Mouse (Mus musculus): ENCODE measurements around the gene Ing5. TPM values are rescaled to one million over a fixed set of nuclear protein-coding genes. Genes with fewer than 3 reads are reported as not detected.
"Not testable (repeated sequence)": the region's sequence is repeated elsewhere in the genome, so short reads cannot be mapped to it uniquely, and the experiment has no call there.

The Ing5 gene
- polyA plus RNA-seq, 1 experiment from 2014 or later = 21.7 TPM

GRCm38 (mm10) chr1:93835876-93836531 is 32.2 kb downstream of the Ing5 start:
- Histone ChIP-seq H3K4me2 (replicated peaks; ENCODE audit: low read depth, low read length) (no peak overlapping the region), H3K9me3 (ENCODE audit: control insufficient read depth, low read depth, low read length) (no peaks in the 10 kb centered on the region), H3K36me3 (ENCODE audit: control insufficient read depth, insufficient read depth, low read length) (peaks cover 6% of the 10 kb centered on the region), H3K27me3 (ENCODE audit: control insufficient read depth, insufficient read depth, low read length) (no peaks in the 10 kb centered on the region), H3K27ac (ENCODE audit: low read length) (no peak overlapping the region), H3K9ac (replicated peaks; ENCODE audit: low read depth, low read length) (no peak overlapping the region), H3K4me1 (ENCODE audit: control insufficient read depth, insufficient read depth, low read length) (no peaks in the 10 kb centered on the region), H3K4me3 (ENCODE audit: low read depth, low read length) (no peak overlapping the region)
- no peak for ATAC-seq (ENCODE audit: insufficient number of reproducible peaks, insufficient read depth, low FRiP score, low read depth)
- 88% methylated on average over 6 of the region's 6 CpGs for WGBS

DNA sequence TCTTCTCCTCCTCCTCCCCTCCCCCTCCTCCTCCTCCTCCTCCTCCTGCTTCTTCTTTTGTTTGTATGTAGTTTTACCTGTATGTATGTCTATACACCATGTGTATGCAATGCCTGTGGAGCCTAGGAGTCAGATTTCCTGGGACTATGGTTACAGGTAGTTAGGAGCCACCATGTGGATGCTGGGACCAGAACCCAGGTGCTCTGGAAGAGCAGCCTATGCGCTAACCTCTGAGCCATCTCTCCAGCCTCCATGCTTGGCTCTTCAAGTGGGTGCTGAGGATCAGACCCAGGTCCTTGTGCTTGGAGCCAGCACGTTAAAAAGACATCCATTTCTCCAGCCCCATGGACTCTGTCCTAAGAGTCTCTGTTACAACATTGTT is 32.8 kb downstream of the Ing5 start:
- H3K4me3 ChIP-seq (ENCODE audit: low read depth, low read length) = no peak overlapping the region
- WGBS = 93% methylated on average over 2 of the region's 2 CpGs
- H3K27ac ChIP-seq (ENCODE audit: low read length) = no peak overlapping the region
- H3K9me3 ChIP-seq (ENCODE audit: control insufficient read depth, low read depth, low read length) = no peaks in the 10 kb centered on the region
- H3K36me3 ChIP-seq (ENCODE audit: control insufficient read depth, insufficient read depth, low read length) = peaks cover 6% of the 10 kb centered on the region
- H3K4me2 ChIP-seq (replicated peaks; ENCODE audit: low read depth, low read length) = no peak overlapping the region
- H3K27me3 ChIP-seq (ENCODE audit: control insufficient read depth, insufficient read depth, low read length) = no peaks in the 10 kb centered on the region
- no peak for ATAC-seq (ENCODE audit: insufficient number of reproducible peaks, insufficient read depth, low FRiP score, low read depth)
- H3K9ac ChIP-seq (replicated peaks; ENCODE audit: low read depth, low read length) = no peak overlapping the region
- H3K4me1 ChIP-seq (ENCODE audit: control insufficient read depth, insufficient read depth, low read length) = no peaks in the 10 kb centered on the region

- Histone ChIP-seq H3K9ac (replicated peaks; ENCODE audit: low read depth, low read length) (no peak overlapping the region), H3K4me3 (ENCODE audit: low read depth, low read length) (no peak overlapping the region), H3K36me3 (ENCODE audit: control insufficient read depth, insufficient read depth, low read length) (peaks cover 6% of the 10 kb centered on the region), H3K4me2 (replicated peaks; ENCODE audit: low read depth, low read length) (no peak overlapping the region), H3K9me3 (ENCODE audit: control insufficient read depth, low read depth, low read length) (no peaks in the 10 kb centered on the region), H3K27ac (ENCODE audit: low read length) (no peak overlapping the region), H3K27me3 (ENCODE audit: control insufficient read depth, insufficient read depth, low read length) (no peaks in the 10 kb centered on the region), H3K4me1 (ENCODE audit: control insufficient read depth, insufficient read depth, low read length) (no peaks in the 10 kb centered on the region)
- ATAC-seq (ENCODE audit: insufficient number of reproducible peaks, insufficient read depth, low FRiP score, low read depth) = no peak
- WGBS = 95% methylated on average over 8 of the region's 8 CpGs
These were observed 33.6 kb downstream of the Ing5 start for GRCm38 (mm10) chr1:93837335-93837734.

GRCm38 (mm10) chr1:93838569-93838968 is 34.8 kb downstream of the Ing5 start:
- not testable (repeated sequence) for H3K4me3 ChIP-seq (ENCODE audit: low read depth, low read length); H3K36me3 ChIP-seq (ENCODE audit: control insufficient read depth, insufficient read depth, low read length); H3K9ac ChIP-seq (replicated peaks; ENCODE audit: low read depth, low read length); ATAC-seq (ENCODE audit: insufficient number of reproducible peaks, insufficient read depth, low FRiP score, low read depth); H3K27ac ChIP-seq (ENCODE audit: low read length); H3K27me3 ChIP-seq (ENCODE audit: control insufficient read depth, insufficient read depth, low read length); H3K9me3 ChIP-seq (ENCODE audit: control insufficient read depth, low read depth, low read length); H3K4me2 ChIP-seq (replicated peaks; ENCODE audit: low read depth, low read length); H3K4me1 ChIP-seq (ENCODE audit: control insufficient read depth, insufficient read depth, low read length)
- 92% methylated on average over 7 of the region's 8 CpGs for WGBS

DNA sequence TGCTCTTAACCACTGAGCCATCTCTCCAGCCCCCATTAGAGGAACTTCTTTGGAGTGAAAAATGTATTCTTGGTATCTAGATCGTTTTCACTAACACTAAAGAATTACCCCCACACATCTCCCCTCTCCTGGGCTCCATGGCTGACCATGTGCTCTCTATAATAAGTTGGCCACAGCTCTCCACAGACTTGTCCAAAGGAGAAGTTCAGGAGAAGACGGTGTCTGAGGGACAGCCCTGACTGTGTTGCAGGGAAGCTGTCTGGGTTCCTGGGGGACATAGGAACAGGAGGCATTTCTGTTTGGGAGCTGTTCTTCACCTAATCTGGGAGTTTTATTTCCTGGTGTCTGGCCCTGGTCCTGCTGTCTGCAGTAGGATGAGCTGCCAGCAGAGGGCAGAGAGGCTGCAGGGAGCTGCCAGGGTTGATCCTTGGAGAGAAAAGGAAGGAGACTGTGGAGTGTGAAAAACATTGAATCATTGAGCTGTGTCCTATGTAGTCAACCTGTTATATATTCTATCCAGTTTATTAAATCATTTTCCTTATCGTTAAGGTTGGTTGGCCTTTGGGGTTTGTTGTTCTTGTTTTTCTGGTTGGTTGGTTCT is 42.1 kb downstream of the Ing5 start:
- H3K4me2 ChIP-seq (replicated peaks; ENCODE audit: low read depth, low read length); H3K27me3 ChIP-seq (ENCODE audit: control insufficient read depth, insufficient read depth, low read length); ATAC-seq (ENCODE audit: insufficient number of reproducible peaks, insufficient read depth, low FRiP score, low read depth); H3K9me3 ChIP-seq (ENCODE audit: control insufficient read depth, low read depth, low read length); H3K9ac ChIP-seq (replicated peaks; ENCODE audit: low read depth, low read length); H3K4me1 ChIP-seq (ENCODE audit: control insufficient read depth, insufficient read depth, low read length); H3K36me3 ChIP-seq (ENCODE audit: control insufficient read depth, insufficient read depth, low read length); H3K27ac ChIP-seq (ENCODE audit: low read length); H3K4me3 ChIP-seq (ENCODE audit: low read depth, low read length): not testable (repeated sequence)
- WGBS = 63% methylated on average over 1 of the region's 3 CpGs

DNA sequence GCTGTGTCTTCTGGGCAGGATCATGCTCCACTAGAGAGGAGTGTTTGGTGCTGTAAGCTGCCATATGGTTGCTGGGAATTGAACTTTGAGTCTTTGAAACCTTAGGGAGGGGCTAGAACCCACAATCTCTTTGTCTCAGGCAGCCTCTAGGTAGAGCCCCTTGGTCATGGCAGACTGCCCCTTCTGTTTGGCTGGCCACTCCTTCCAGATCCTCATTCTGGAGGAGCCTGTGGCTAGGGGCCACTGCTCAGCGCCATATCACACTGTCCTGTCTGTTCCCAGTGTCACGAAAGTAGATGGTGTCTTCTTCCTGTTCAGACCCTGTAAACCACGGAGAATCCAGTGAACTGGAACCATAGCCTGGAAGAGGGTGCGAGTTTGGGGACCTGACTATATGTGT is 52.0 kb downstream of the Ing5 start:
- H3K9ac ChIP-seq (replicated peaks; ENCODE audit: low read depth, low read length); H3K36me3 ChIP-seq (ENCODE audit: control insufficient read depth, insufficient read depth, low read length); H3K27me3 ChIP-seq (ENCODE audit: control insufficient read depth, insufficient read depth, low read length); ATAC-seq (ENCODE audit: insufficient number of reproducible peaks, insufficient read depth, low FRiP score, low read depth); H3K9me3 ChIP-seq (ENCODE audit: control insufficient read depth, low read depth, low read length); H3K27ac ChIP-seq (ENCODE audit: low read length); H3K4me3 ChIP-seq (ENCODE audit: low read depth, low read length); H3K4me1 ChIP-seq (ENCODE audit: control insufficient read depth, insufficient read depth, low read length); H3K4me2 ChIP-seq (replicated peaks; ENCODE audit: low read depth, low read length): not testable (repeated sequence)
- WGBS = 83% methylated on average over 4 of the region's 4 CpGs

DNA sequence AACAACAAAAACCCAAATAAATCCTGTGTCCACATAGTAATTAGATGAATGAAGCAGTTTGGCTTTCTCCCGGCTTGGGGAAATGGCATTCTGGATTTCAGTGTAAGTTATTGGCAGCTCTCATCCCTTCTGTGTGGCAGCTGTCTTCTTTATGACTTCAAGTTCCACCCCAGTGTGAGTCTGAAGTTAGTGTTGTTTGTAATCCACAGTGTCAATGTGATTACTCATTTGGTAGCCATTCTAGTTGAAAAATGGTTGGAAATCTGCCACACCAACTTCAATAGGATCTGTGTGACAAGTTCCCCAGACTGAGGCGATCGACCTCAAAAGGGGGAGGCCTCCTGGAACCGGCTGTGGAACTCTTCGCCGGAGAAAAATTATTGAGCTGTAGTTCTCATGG is 53.6 kb downstream of the Ing5 start:
- Histone ChIP-seq H3K27me3 (ENCODE audit: control insufficient read depth, insufficient read depth, low read length) (no peaks in the 10 kb centered on the region), H3K4me2 (replicated peaks; ENCODE audit: low read depth, low read length) (no peak overlapping the region), H3K27ac (ENCODE audit: low read length) (no peak overlapping the region), H3K36me3 (ENCODE audit: control insufficient read depth, insufficient read depth, low read length) (no peaks in the 10 kb centered on the region), H3K9ac (replicated peaks; ENCODE audit: low read depth, low read length) (no peak overlapping the region), H3K4me1 (ENCODE audit: control insufficient read depth, insufficient read depth, low read length) (no peaks in the 10 kb centered on the region), H3K4me3 (ENCODE audit: low read depth, low read length) (no peak overlapping the region), H3K9me3 (ENCODE audit: control insufficient read depth, low read depth, low read length) (no peaks in the 10 kb centered on the region)
- WGBS = 47% methylated on average over 6 of the region's 6 CpGs
- ATAC-seq (ENCODE audit: insufficient number of reproducible peaks, insufficient read depth, low FRiP score, low read depth) = no peak

DNA sequence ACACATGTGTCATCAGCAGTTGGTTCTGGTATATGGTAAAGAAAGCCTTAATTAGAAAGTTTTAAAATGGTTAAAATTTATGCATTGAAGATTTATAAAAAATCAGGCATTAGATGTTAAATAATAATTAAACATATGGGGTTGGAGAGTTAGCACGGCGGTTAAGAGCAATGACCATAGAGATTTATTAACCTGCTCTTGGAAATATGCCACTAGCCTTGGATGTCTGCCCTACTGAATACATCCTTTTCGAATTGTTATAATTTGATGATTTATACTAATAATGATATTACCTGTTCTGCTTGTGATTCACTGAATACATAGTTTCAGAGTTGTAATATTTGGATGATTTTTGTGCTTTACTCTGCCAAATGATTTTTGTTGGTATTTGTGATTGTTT is 54.2 kb downstream of the Ing5 start:
- WGBS = 48% methylated on average over 3 of the region's 3 CpGs
- no peaks in the 10 kb centered on the region for H3K27me3 ChIP-seq (ENCODE audit: control insufficient read depth, insufficient read depth, low read length)
- ATAC-seq (ENCODE audit: insufficient number of reproducible peaks, insufficient read depth, low FRiP score, low read depth) = no peak
- H3K27ac ChIP-seq (ENCODE audit: low read length) = no peak overlapping the region
- no peaks in the 10 kb centered on the region for H3K9me3 ChIP-seq (ENCODE audit: control insufficient read depth, low read depth, low read length)
- no peak overlapping the region for H3K4me2 ChIP-seq (replicated peaks; ENCODE audit: low read depth, low read length)
- no peaks in the 10 kb centered on the region for H3K4me1 ChIP-seq (ENCODE audit: control insufficient read depth, insufficient read depth, low read length)
- H3K4me3 ChIP-seq (ENCODE audit: low read depth, low read length) = no peak overlapping the region
- H3K9ac ChIP-seq (replicated peaks; ENCODE audit: low read depth, low read length) = no peak overlapping the region
- H3K36me3 ChIP-seq (ENCODE audit: control insufficient read depth, insufficient read depth, low read length) = no peaks in the 10 kb centered on the region

- Histone ChIP-seq H3K4me3 (ENCODE audit: low read depth, low read length) (no peak overlapping the region), H3K36me3 (ENCODE audit: control insufficient read depth, insufficient read depth, low read length) (no peaks in the 10 kb centered on the region), H3K4me2 (replicated peaks; ENCODE audit: low read depth, low read length) (no peak overlapping the region), H3K9me3 (ENCODE audit: control insufficient read depth, low read depth, low read length) (no peaks in the 10 kb centered on the region), H3K9ac (replicated peaks; ENCODE audit: low read depth, low read length) (no peak overlapping the region), H3K27me3 (ENCODE audit: control insufficient read depth, insufficient read depth, low read length) (no peaks in the 10 kb centered on the region), H3K4me1 (ENCODE audit: control insufficient read depth, insufficient read depth, low read length) (no peaks in the 10 kb centered on the region), H3K27ac (ENCODE audit: low read length) (no peak overlapping the region)
- ATAC-seq (ENCODE audit: insufficient number of reproducible peaks, insufficient read depth, low FRiP score, low read depth) = no peak
These were observed 55.9 kb downstream of the Ing5 start for GRCm38 (mm10) chr1:93859619-93860018.

Data from stomach, embryonic 14.5 days (tissue).